ENCODE assay signal across 11 mouse cellular contexts in the genomic region with DNA sequence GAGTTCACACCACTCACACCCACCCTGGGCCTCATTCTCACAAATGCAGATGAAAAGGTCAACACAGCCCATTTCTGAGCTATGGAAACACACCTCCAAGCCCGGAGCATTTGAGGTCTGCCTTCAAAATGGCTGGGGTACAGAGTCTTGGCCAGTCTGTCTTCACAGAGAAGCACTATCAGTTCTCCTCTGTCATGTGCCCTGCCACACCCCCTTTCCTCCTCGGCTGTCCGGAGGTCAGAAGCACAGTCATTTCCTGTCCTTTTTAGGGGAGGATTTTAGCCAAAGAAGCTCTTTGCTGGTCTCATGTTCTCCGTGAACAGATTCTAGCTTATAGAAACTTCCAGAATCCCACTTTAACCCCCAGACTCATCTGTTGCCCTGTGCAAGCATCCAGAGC. TPM values are rescaled to one million over a fixed set of nuclear protein-coding genes. Genes with fewer than 3 reads are reported as not detected.
DNase-seq lines count a peak whose midpoint lies in the region; ATAC-seq lines count a peak whose summit lies in the region.
"Had no signal": no experiment of that assay in that cellular context is flagged by ENCODE, and none has a peak within 500 bp of the region (broad histone marks: within the 10 kb centered on the region; RNA-seq: fewer than 3 reads in every experiment).

No protein-coding gene starts in this region.

- no peak overlapping the region for H3K27ac ChIP-seq in kidney, embryonic 14.5 days (ENCODE audit: low read depth, low read length)
- H3K27ac ChIP-seq: hindbrain, embryonic 13.5 days; left cerebral cortex, adult 2 months had no signal

- no peaks in the 10 kb centered on the region for H3K4me1 ChIP-seq in kidney, embryonic 14.5 days (ENCODE audit: control insufficient read depth, insufficient read depth, low read length)

- no peak overlapping the region for H3K4me3 ChIP-seq in kidney, embryonic 14.5 days (ENCODE audit: low read length)
- H3K4me3 ChIP-seq: hindbrain, embryonic 13.5 days; left cerebral cortex, adult 2 months had no signal

- H3K9me3 ChIP-seq in kidney, embryonic 14.5 days (ENCODE audit: control insufficient read depth, low read length), result no peaks in the 10 kb centered on the region
- H3K9me3 ChIP-seq: hindbrain, embryonic 13.5 days had no signal

- H3K9ac ChIP-seq in kidney, embryonic 14.5 days (ENCODE audit: low read depth, low read length), result 0 out of 2 replicates have a peak overlapping the region, but pooled peaks have one; percentile 4
- H3K9ac ChIP-seq: hindbrain, embryonic 13.5 days had no signal

- no peak for ATAC-seq in kidney, embryonic 14.5 days (ENCODE audit: low FRiP score, low TSS enrichment)

- 53% methylated on average over 4 of the region's 4 CpGs for WGBS in kidney, embryonic 14.5 days

- no peaks in the 10 kb centered on the region for H3K27me3 ChIP-seq in kidney, embryonic 14.5 days (ENCODE audit: control insufficient read depth, insufficient read depth, low read length)
- no peaks in the 10 kb centered on the region for H3K27me3 ChIP-seq in splenic B cell, adult 2 months (ENCODE audit: control insufficient read depth, insufficient read depth, low read length, poor library complexity, severe bottlenecking)
- H3K27me3 ChIP-seq: hindbrain, embryonic 13.5 days had no signal

- peak; percentile 19 for DNase-seq in lung, postnatal 10 days
- DNase-seq in lung, postnatal 14 days, result no peak
- peak; percentile 47 to 62 for DNase-seq in heart, adult 18-20 months
- peak; percentile 18 for DNase-seq in splenic B cell, adult 2 months (ENCODE audit: low read depth, low spot score)
- no peak for DNase-seq in retina, postnatal 1 day
- no peak for DNase-seq in layer of hippocampus, postnatal 25 days (ENCODE audit: extremely low spot score in 1 of 2, low spot score in 1 of 2)
- no peak for DNase-seq in cerebellum, adult 11-12 months
- DNase-seq: right cerebral cortex, postnatal 25 days had no signal

- H3K4me2 ChIP-seq in kidney, embryonic 14.5 days (replicated peaks; ENCODE audit: low read depth, low read length), result no peak overlapping the region
- H3K4me2 ChIP-seq: hindbrain, embryonic 13.5 days had no signal

- no peaks in the 10 kb centered on the region for H3K36me3 ChIP-seq in kidney, embryonic 14.5 days (ENCODE audit: control insufficient read depth, insufficient read depth, low read length)
- no peaks in the 10 kb centered on the region for H3K36me3 ChIP-seq in splenic B cell, adult 2 months (ENCODE audit: control insufficient read depth, insufficient read depth, low read length, poor library complexity, severe bottlenecking)

RNA-seq across cellular contexts. Expression of a gene that starts 4.1 kb away (rescaled TPM):
- total RNA-seq in heart, adult 18-20 months (2021), result 10 to 100 TPM; 54.9 to 63.4 TPM
- 32.6 and 41.1 TPM in 2 replicates for polyA plus RNA-seq in kidney, embryonic 14.5 days (2014; fragmentation: Nextera tagmentation; extraction: Ambion mirVana)
- total RNA-seq in layer of hippocampus, postnatal 25 days (2021), result 100 to 1,000 TPM; 254 to 282 TPM

RNA-seq across cellular contexts. Expression of a gene that starts 4.4 kb away (rescaled TPM):
- total RNA-seq in heart, adult 18-20 months (2021), result 10 to 100 TPM; 15.8 to 17.0 TPM
- 6.6 and 7.1 TPM in 2 replicates for polyA plus RNA-seq in kidney, embryonic 14.5 days (2014; fragmentation: Nextera tagmentation; extraction: Ambion mirVana)
- total RNA-seq in layer of hippocampus, postnatal 25 days (2021), result 10 to 100 TPM; 20.9 to 24.0 TPM

RNA-seq across cellular contexts. Expression of a gene that starts 41.6 kb away (rescaled TPM):
- total RNA-seq in heart, adult 18-20 months (2021), result 10 to 100 TPM; 28.9 to 29.4 TPM
- polyA plus RNA-seq in kidney, embryonic 14.5 days (2014; fragmentation: Nextera tagmentation; extraction: Ambion mirVana), result 59.6 and 77.9 TPM in 2 replicates
- 10 to 100 TPM; 34.3 to 38.5 TPM for total RNA-seq in layer of hippocampus, postnatal 25 days (2021)

Comparison
In these comparisons a context has a peak if more than half of its experiments do, and no peak if none do; other contexts are left out.
1. DNase-seq: peak in lung, postnatal 10 days (single experiment), heart, adult 18-20 months (2 of 2) and splenic B cell, adult 2 months (single experiment); none in lung, postnatal 14 days (single experiment), retina, postnatal 1 day (single experiment), layer of hippocampus, postnatal 25 days (0 of 2) and cerebellum, adult 11-12 months (single experiment).